Mouse (Mus musculus) CH12.LX (cell line): Measurements from ENCODE around the gene Pkhd1. TPM values are rescaled to one million over a fixed set of nuclear protein-coding genes. Genes with fewer than 3 reads are reported as not detected.

Experiments
- DNase-seq: peaks from one replicate; pipeline ENCODE4 v3.0.0-alpha.2; 2013; ENCODE audit errors: extremely low read depth
- H3K27ac ChIP-seq: 2 replicates; pipeline ENCODE4 v1.5.1; 2012; ENCODE audit warnings: low read depth, mild to moderate bottlenecking, control low read depth, moderate library complexity; ENCODE audit not compliant: insufficient read depth
- H3K27me3 ChIP-seq: replicated peaks from 2 replicates; pipeline ENCODE3; 2012; ENCODE audit warnings: inconsistent platforms
- H3K36me3 ChIP-seq, 2 experiments: replicated peaks in 1 of 2; 2 replicates each; pipeline versions ENCODE3 to v1.6.1; 2012; ENCODE audit warnings: inconsistent platforms in 1 of 2, low read length in 1 of 2, mild to moderate bottlenecking in 1 of 2, mixed read lengths in 1 of 2, moderate library complexity in 1 of 2; ENCODE audit not compliant: control insufficient read depth in 1 of 2, insufficient read depth in 1 of 2
- H3K4me1 ChIP-seq, 2 experiments: 2 replicates each; pipeline ENCODE4 v1.6.1; 2012; ENCODE audit warnings: inconsistent platforms in 1 of 2, moderate library complexity in 1 of 2; ENCODE audit not compliant: insufficient read depth in 2 of 2, control insufficient read depth in 1 of 2
- H3K4me2 ChIP-seq: 2 replicates; pipeline ENCODE4 v1.6.1; 2012; ENCODE audit warnings: low read depth, mild to moderate bottlenecking, control low read depth; ENCODE audit not compliant: poor library complexity, insufficient read depth, severe bottlenecking
- H3K4me3 ChIP-seq, 3 experiments: fragments of 150-350 bp in 1 of 3; sonication (generic) in 1 of 3; replicated peaks in 1 of 3; 2 replicates each; pipeline versions ENCODE3 to v1.5.1; 2011 to 2012; ENCODE audit warnings: low read depth in 2 of 3, low read length in 2 of 3, mild to moderate bottlenecking in 2 of 3, moderate library complexity in 2 of 3, control low read depth in 1 of 3, improper control_type of control experiment in 1 of 3, inconsistent platforms in 1 of 3, mixed read lengths in 1 of 3; ENCODE audit not compliant: poor library complexity in 1 of 3
- H3K79me2 ChIP-seq: replicated peaks from 2 replicates; pipeline ENCODE4 v1.6.1; 2012; ENCODE audit warnings: mild to moderate bottlenecking, moderate library complexity; ENCODE audit not compliant: control insufficient read depth, poor library complexity, insufficient read depth, severe bottlenecking; ENCODE audit errors: extremely low read depth
- H3K9ac ChIP-seq: 2 replicates; pipeline ENCODE4 v1.6.1; 2012; ENCODE audit warnings: low read depth, mild to moderate bottlenecking, control low read depth, moderate library complexity; ENCODE audit not compliant: insufficient read depth
- H3K9me3 ChIP-seq: replicated peaks from 2 replicates; pipeline ENCODE3; 2012; ENCODE audit warnings: low read length, inconsistent platforms, mixed read lengths
- CHD2 ChIP-seq: IDR thresholded peaks from 2 replicates; pipeline ENCODE4 v1.6.1; 2011; ENCODE audit warnings: low read length, improper control_type of control experiment
- CTCF ChIP-seq, 2 experiments: IDR thresholded peaks in 1 of 2; conservative IDR thresholded peaks in 1 of 2; 2 replicates each; pipeline ENCODE4 v1.5.1; 2011 to 2012; ENCODE audit warnings: low read depth in 2 of 2, low read length in 2 of 2, improper control_type of control experiment in 1 of 2, inconsistent platforms in 1 of 2, mild to moderate bottlenecking in 1 of 2, moderate library complexity in 1 of 2
- JUND ChIP-seq: conservative IDR thresholded peaks from 2 replicates; pipeline ENCODE4 v1.6.1; 2011; ENCODE audit warnings: low read depth, low read length, improper control_type of control experiment
- MAFK ChIP-seq: IDR thresholded peaks from 2 replicates; pipeline ENCODE4 v1.6.1; 2011; ENCODE audit warnings: low read length, improper control_type of control experiment; ENCODE audit not compliant: insufficient replicate concordance
- MAX ChIP-seq: IDR thresholded peaks from 2 replicates; pipeline ENCODE4 v1.6.1; 2011; ENCODE audit warnings: low read length, improper control_type of control experiment
- MAZ ChIP-seq: IDR thresholded peaks from 2 replicates; pipeline ENCODE4 v1.6.1; 2012; ENCODE audit warnings: low read depth, mild to moderate bottlenecking, inconsistent platforms, low read length, improper control_type of control experiment, moderate library complexity
- NELFE ChIP-seq: IDR thresholded peaks from 2 replicates; pipeline ENCODE4 v1.6.1; 2011; ENCODE audit warnings: low read depth, low read length, improper control_type of control experiment
- NRF1 ChIP-seq: IDR thresholded peaks from 2 replicates; pipeline ENCODE4 v1.6.1; 2014; ENCODE audit warnings: low read depth, mild to moderate bottlenecking, inconsistent platforms, low read length, improper control_type of control experiment, moderate library complexity
- POLR2AphosphoS2 ChIP-seq: IDR thresholded peaks from 2 replicates; pipeline ENCODE4 v1.6.1; 2011; ENCODE audit warnings: low read depth, low read length, improper control_type of control experiment
- RAD21 ChIP-seq: IDR thresholded peaks from 2 replicates; pipeline ENCODE4 v1.6.1; 2011; ENCODE audit warnings: low read depth, mild to moderate bottlenecking, low read length, improper control_type of control experiment, moderate library complexity
- SMC3 ChIP-seq: IDR thresholded peaks from 2 replicates; pipeline ENCODE4 v1.6.1; 2011; ENCODE audit warnings: low read depth, low read length, improper control_type of control experiment
- USF1 ChIP-seq: IDR thresholded peaks from 2 replicates; pipeline ENCODE4 v1.6.1; 2014; ENCODE audit warnings: low read depth, mild to moderate bottlenecking, inconsistent platforms, low read length, improper control_type of control experiment
- USF2 ChIP-seq: conservative IDR thresholded peaks from 2 replicates; pipeline ENCODE4 v1.6.1; 2011; ENCODE audit warnings: low read depth, low read length, improper control_type of control experiment
- dilution Hi-C: fragments of 300-500 bp; cut with MboI; formaldehyde crosslinking; loops from 2 replicates; pipeline ENCODE4 v1.14.3; 2020; ENCODE audit warnings: low sequenced_read_pairs; ENCODE audit not compliant: extremely low pct_unique_long_range_greater_than_20kb, extremely low pct_ligation_motif_present
- in situ Hi-C: fragments of 300-500 bp; cut with MboI; formaldehyde crosslinking; loops from 3 replicates; pipeline ENCODE4 v1.14.3; 2019; ENCODE audit warnings: low sequenced_read_pairs, low pct_ligation_motif_present, low pct_unique_long_range_greater_than_20kb, mixed read lengths
- polyA plus RNA-seq: library from polyadenylated mRNA; unstranded; fragments of >175 nt; gene quantifications from 2 replicates; pipeline ENCODE4 v1.2.1, GENCODE M21; 2012; ENCODE audit warnings: low read depth; ENCODE audit not compliant: insufficient read length
- total RNA-seq, 2 experiments: library from RNA; depleted of rRNA; stranded (reverse); fragments of 300-350 nt in 1 of 2; fragments of >200 nt in 1 of 2; gene quantifications; 2 replicates each; pipeline ENCODE4 v1.2.3; 2012 to 2014

Gene Pkhd1
- total and polyA plus RNA-seq, 3 experiments = not detected

DNA sequence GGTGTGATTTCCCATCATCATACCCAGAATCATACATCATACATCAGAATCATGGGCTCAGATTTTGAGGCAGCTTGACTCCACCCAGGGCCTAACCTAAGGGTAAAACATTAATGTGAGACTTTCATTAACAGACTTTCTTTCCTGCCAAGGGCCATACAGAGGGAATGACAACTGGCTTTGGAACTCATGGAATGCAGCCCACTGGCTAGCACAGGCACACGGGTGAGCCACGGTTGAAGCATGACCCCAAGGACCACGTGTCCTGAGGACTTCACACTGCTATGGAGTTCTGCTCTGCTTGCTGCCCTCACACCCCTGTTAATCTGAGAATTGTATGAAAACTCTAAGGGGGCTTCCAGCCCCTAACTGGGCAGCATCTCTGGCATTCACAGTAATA is 1.5 kb upstream of the Pkhd1 start:
- Histone ChIP-seq H3K36me3 (no peaks in the 10 kb centered on the region), H3K27me3 (no peaks in the 10 kb centered on the region), H3K9ac (no peak overlapping the region), H3K27ac (no peak overlapping the region), H3K79me2 (no peaks in the 10 kb centered on the region), H3K9me3 (no peaks in the 10 kb centered on the region), H3K4me3 (no peak overlapping the region), H3K4me2 (no peak overlapping the region), H3K4me1 (0 out of 4 replicates have a peak, but pooled peaks cover 2 to 4% of the 10 kb centered on the region in 2 experiments)
- DNase-seq = no peak
- TF ChIP-seq NRF1 (no peak), CHD2 (no peak), POLR2AphosphoS2 (no peak), USF1 (no peak), MAX (no peak), USF2 (no peak)
- in situ Hi-C loops (no loop called here), dilution Hi-C loops (no loop called here)

DNA sequence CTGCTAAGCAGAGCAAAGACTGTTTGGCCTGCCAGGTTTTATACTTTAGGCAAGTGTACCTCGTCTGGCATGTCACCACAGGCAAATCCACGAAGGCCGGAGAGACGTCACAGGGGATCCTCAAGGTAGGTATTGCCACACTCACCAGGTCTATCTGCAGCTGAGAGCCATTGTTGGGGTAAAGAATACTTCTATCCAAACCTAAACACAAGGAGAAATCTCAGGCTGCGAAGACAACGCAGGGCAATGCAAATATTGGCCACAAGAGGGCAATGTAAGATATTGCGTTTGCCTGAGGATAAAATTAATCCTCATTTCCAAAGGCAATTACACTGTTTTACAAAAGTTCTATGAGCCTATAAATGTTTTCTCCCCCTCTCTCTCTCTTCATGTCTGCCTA is 5.2 kb downstream of the Pkhd1 start:
- 0 out of 4 replicates have a peak, but pooled peaks cover 1 to 2% of the 10 kb centered on the region in 2 experiments for H3K4me1 ChIP-seq
- H3K36me3 ChIP-seq = no peaks in the 10 kb centered on the region
- no peaks in the 10 kb centered on the region for H3K9me3 ChIP-seq
- H3K4me2 ChIP-seq = no peak overlapping the region
- H3K79me2 ChIP-seq = no peaks in the 10 kb centered on the region
- H3K4me3 ChIP-seq = no peak overlapping the region
- in situ Hi-C loops = no loop called here
- no peak overlapping the region for H3K27ac ChIP-seq
- TF ChIP-seq MAZ (no peak), CHD2 (no peak), CTCF (conservative IDR thresholded peaks at IDR 0.05 in 1 of 2, IDR thresholded peaks at IDR 0.05 in 1 of 2; ENCODE audit: low read depth in 2 of 2, low read length in 2 of 2) (peak; percentile 74 to 92), SMC3 (peak; percentile 67), RAD21 (peak; percentile 64), NELFE (no peak)
- TF ChIP-seq, all 38 proteins: peak for 3
- DNase-seq = peak; percentile 21
- dilution Hi-C loops = no loop called here
- no peak overlapping the region for H3K9ac ChIP-seq
- H3K27me3 ChIP-seq = no peaks in the 10 kb centered on the region

GRCm38 (mm10) chr1:20605489-20605888 is 12.4 kb downstream of the Pkhd1 start:
- DNase-seq = no peak
- in situ Hi-C loops = no loop called here

More at GRCm38 (mm10) chr1:20605489-20605888, 12.4 kb downstream of the Pkhd1 start:
- no peaks in the 10 kb centered on the region for H3K27me3 ChIP-seq
- TF ChIP-seq MAFK (no peak), JUND (no peak), MAZ (no peak)
- no peaks in the 10 kb centered on the region for H3K9me3 ChIP-seq
- H3K79me2 ChIP-seq = no peaks in the 10 kb centered on the region
- H3K4me2 ChIP-seq = no peak overlapping the region
- no peak overlapping the region for H3K4me3 ChIP-seq
- H3K9ac ChIP-seq = no peak overlapping the region
- H3K36me3 ChIP-seq = no peaks in the 10 kb centered on the region
- dilution Hi-C loops = no loop called here
- no peak overlapping the region for H3K27ac ChIP-seq
- no peaks in the 10 kb centered on the region for H3K4me1 ChIP-seq
